Mouse (Mus musculus) CH12.LX (cell line): Measurements from ENCODE around the gene Fez2. TPM values are rescaled to one million over a fixed set of nuclear protein-coding genes. Genes with fewer than 3 reads are reported as not detected.
A peak's percentile ranks its signal among the peaks of the same experiment; 100 is the strongest.

Experiments
- DNase-seq: peaks from one replicate; pipeline ENCODE4 v3.0.0-alpha.2; 2013; ENCODE audit errors: extremely low read depth
- H3K27ac ChIP-seq: 2 replicates; pipeline ENCODE4 v1.5.1; 2012; ENCODE audit warnings: low read depth, mild to moderate bottlenecking, control low read depth, moderate library complexity; ENCODE audit not compliant: insufficient read depth
- H3K27me3 ChIP-seq: replicated peaks from 2 replicates; pipeline ENCODE3; 2012; ENCODE audit warnings: inconsistent platforms
- H3K36me3 ChIP-seq, 2 experiments: replicated peaks in 1 of 2; 2 replicates each; pipeline versions ENCODE3 to v1.6.1; 2012; ENCODE audit warnings: inconsistent platforms in 1 of 2, low read length in 1 of 2, mild to moderate bottlenecking in 1 of 2, mixed read lengths in 1 of 2, moderate library complexity in 1 of 2; ENCODE audit not compliant: control insufficient read depth in 1 of 2, insufficient read depth in 1 of 2
- H3K4me1 ChIP-seq, 2 experiments: 2 replicates each; pipeline ENCODE4 v1.6.1; 2012; ENCODE audit warnings: inconsistent platforms in 1 of 2, moderate library complexity in 1 of 2; ENCODE audit not compliant: insufficient read depth in 2 of 2, control insufficient read depth in 1 of 2
- H3K4me2 ChIP-seq: 2 replicates; pipeline ENCODE4 v1.6.1; 2012; ENCODE audit warnings: low read depth, mild to moderate bottlenecking, control low read depth; ENCODE audit not compliant: poor library complexity, insufficient read depth, severe bottlenecking
- H3K4me3 ChIP-seq, 3 experiments: fragments of 150-350 bp in 1 of 3; sonication (generic) in 1 of 3; replicated peaks in 1 of 3; 2 replicates each; pipeline versions ENCODE3 to v1.5.1; 2011 to 2012; ENCODE audit warnings: low read depth in 2 of 3, low read length in 2 of 3, mild to moderate bottlenecking in 2 of 3, moderate library complexity in 2 of 3, control low read depth in 1 of 3, improper control_type of control experiment in 1 of 3, inconsistent platforms in 1 of 3, mixed read lengths in 1 of 3; ENCODE audit not compliant: poor library complexity in 1 of 3
- H3K79me2 ChIP-seq: replicated peaks from 2 replicates; pipeline ENCODE4 v1.6.1; 2012; ENCODE audit warnings: mild to moderate bottlenecking, moderate library complexity; ENCODE audit not compliant: control insufficient read depth, poor library complexity, insufficient read depth, severe bottlenecking; ENCODE audit errors: extremely low read depth
- H3K9ac ChIP-seq: 2 replicates; pipeline ENCODE4 v1.6.1; 2012; ENCODE audit warnings: low read depth, mild to moderate bottlenecking, control low read depth, moderate library complexity; ENCODE audit not compliant: insufficient read depth
- H3K9me3 ChIP-seq: replicated peaks from 2 replicates; pipeline ENCODE3; 2012; ENCODE audit warnings: low read length, inconsistent platforms, mixed read lengths
- BHLHE40 ChIP-seq: IDR thresholded peaks from 2 replicates; pipeline ENCODE4 v1.6.1; 2011; ENCODE audit warnings: mild to moderate bottlenecking, low read depth, low read length, improper control_type of control experiment
- CTCF ChIP-seq, 2 experiments: IDR thresholded peaks in 1 of 2; conservative IDR thresholded peaks in 1 of 2; 2 replicates each; pipeline ENCODE4 v1.5.1; 2011 to 2012; ENCODE audit warnings: low read depth in 2 of 2, low read length in 2 of 2, improper control_type of control experiment in 1 of 2, inconsistent platforms in 1 of 2, mild to moderate bottlenecking in 1 of 2, moderate library complexity in 1 of 2
- HCFC1 ChIP-seq: IDR thresholded peaks from 2 replicates; pipeline ENCODE4 v1.6.1; 2012; ENCODE audit warnings: low read depth, mild to moderate bottlenecking, inconsistent platforms, low read length, improper control_type of control experiment
- IRF4 ChIP-seq: IDR thresholded peaks from 2 replicates; pipeline ENCODE4 v1.6.1; 2014; ENCODE audit warnings: low read depth, mild to moderate bottlenecking, inconsistent platforms, low read length, improper control_type of control experiment
- MAX ChIP-seq: IDR thresholded peaks from 2 replicates; pipeline ENCODE4 v1.6.1; 2011; ENCODE audit warnings: low read length, improper control_type of control experiment
- MAZ ChIP-seq: IDR thresholded peaks from 2 replicates; pipeline ENCODE4 v1.6.1; 2012; ENCODE audit warnings: low read depth, mild to moderate bottlenecking, inconsistent platforms, low read length, improper control_type of control experiment, moderate library complexity
- MXI1 ChIP-seq: IDR thresholded peaks from 2 replicates; pipeline ENCODE4 v1.6.1; 2011; ENCODE audit warnings: mild to moderate bottlenecking, low read depth, low read length, improper control_type of control experiment
- MYC ChIP-seq: IDR thresholded peaks from 2 replicates; pipeline ENCODE4 v1.6.1; 2011; ENCODE audit warnings: low read depth, mild to moderate bottlenecking, improper control_type of control experiment, low read length
- PAX5 ChIP-seq: IDR thresholded peaks from 2 replicates; pipeline ENCODE4 v1.6.1; 2012; ENCODE audit warnings: low read length, inconsistent platforms, mixed read lengths
- RAD21 ChIP-seq: IDR thresholded peaks from 2 replicates; pipeline ENCODE4 v1.6.1; 2011; ENCODE audit warnings: low read depth, mild to moderate bottlenecking, low read length, improper control_type of control experiment, moderate library complexity
- SMC3 ChIP-seq: IDR thresholded peaks from 2 replicates; pipeline ENCODE4 v1.6.1; 2011; ENCODE audit warnings: low read depth, low read length, improper control_type of control experiment
- USF1 ChIP-seq: IDR thresholded peaks from 2 replicates; pipeline ENCODE4 v1.6.1; 2014; ENCODE audit warnings: low read depth, mild to moderate bottlenecking, inconsistent platforms, low read length, improper control_type of control experiment
- USF2 ChIP-seq: conservative IDR thresholded peaks from 2 replicates; pipeline ENCODE4 v1.6.1; 2011; ENCODE audit warnings: low read depth, low read length, improper control_type of control experiment
- ZKSCAN1 ChIP-seq: IDR thresholded peaks from 2 replicates; pipeline ENCODE4 v1.6.1; 2012; ENCODE audit warnings: low read depth, inconsistent platforms, low read length, improper control_type of control experiment, borderline replicate concordance
- ZMIZ1 ChIP-seq: IDR thresholded peaks from 2 replicates; pipeline ENCODE4 v1.6.1; 2012; ENCODE audit warnings: low read depth, mild to moderate bottlenecking, inconsistent platforms, low read length, improper control_type of control experiment
- ZNF384 ChIP-seq: IDR thresholded peaks from 2 replicates; pipeline ENCODE4 v1.6.1; 2012; ENCODE audit warnings: low read depth, low read length, improper control_type of control experiment, inconsistent platforms
- dilution Hi-C: fragments of 300-500 bp; cut with MboI; formaldehyde crosslinking; loops from 2 replicates; pipeline ENCODE4 v1.14.3; 2020; ENCODE audit warnings: low sequenced_read_pairs; ENCODE audit not compliant: extremely low pct_unique_long_range_greater_than_20kb, extremely low pct_ligation_motif_present
- in situ Hi-C: fragments of 300-500 bp; cut with MboI; formaldehyde crosslinking; loops from 3 replicates; pipeline ENCODE4 v1.14.3; 2019; ENCODE audit warnings: low sequenced_read_pairs, low pct_ligation_motif_present, low pct_unique_long_range_greater_than_20kb, mixed read lengths
- polyA plus RNA-seq: library from polyadenylated mRNA; unstranded; fragments of >175 nt; gene quantifications from 2 replicates; pipeline ENCODE4 v1.2.1, GENCODE M21; 2012; ENCODE audit warnings: low read depth; ENCODE audit not compliant: insufficient read length
- total RNA-seq, 2 experiments: library from RNA; depleted of rRNA; stranded (reverse); fragments of 300-350 nt in 1 of 2; fragments of >200 nt in 1 of 2; gene quantifications; 2 replicates each; pipeline ENCODE4 v1.2.3; 2012 to 2014

The Fez2 gene
- total and polyA plus RNA-seq, 3 experiments = 13.5 to 18.7 (median 14.2) TPM

DNA sequence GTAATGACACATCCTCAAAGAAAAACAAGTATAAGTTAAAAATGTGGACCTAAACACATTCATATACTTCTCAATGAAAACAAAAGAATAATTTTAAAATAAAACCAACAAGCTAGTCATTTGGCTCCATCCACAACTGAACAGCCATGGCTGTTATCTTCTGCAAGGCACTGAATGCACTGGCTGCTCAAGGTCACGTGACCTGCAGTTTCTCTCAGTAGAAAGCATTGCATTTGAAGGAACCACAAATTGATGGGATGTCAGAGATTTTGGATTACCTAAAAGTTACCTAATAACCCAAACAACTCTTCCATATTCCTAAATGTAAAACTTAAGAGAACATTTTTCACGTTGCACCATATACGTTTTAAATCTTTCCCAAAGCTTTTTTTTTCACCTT lies 47.1 kb upstream of the Fez2 start:
- no peaks in the 10 kb centered on the region for H3K36me3 ChIP-seq
- TF ChIP-seq USF2 = peak; percentile 37; the same call in 1 of the 2 replicates
- TF ChIP-seq BHLHE40 = 0 out of 2 replicates have a peak, but pooled peaks have one; percentile 9
- no peak for TF ChIP-seq ZMIZ1
- TF ChIP-seq USF1 = peak; percentile 44
- H3K79me2 ChIP-seq = no peaks in the 10 kb centered on the region
- dilution Hi-C loops = no loop called here
- in situ Hi-C loops = loop anchor here (25.0 kb wide), 1 partner anchor 428 kb away; no protein-coding TSS in a partner anchor
- peaks cover 3% of the 10 kb centered on the region for H3K9me3 ChIP-seq
- no peak overlapping the region for H3K27ac ChIP-seq
- no peak for DNase-seq
- no peak overlapping the region for H3K4me3 ChIP-seq
- H3K27me3 ChIP-seq = no peaks in the 10 kb centered on the region
- H3K4me2 ChIP-seq = no peak overlapping the region
- no peak overlapping the region for H3K9ac ChIP-seq
- H3K4me1 ChIP-seq = no peaks in the 10 kb centered on the region

DNA sequence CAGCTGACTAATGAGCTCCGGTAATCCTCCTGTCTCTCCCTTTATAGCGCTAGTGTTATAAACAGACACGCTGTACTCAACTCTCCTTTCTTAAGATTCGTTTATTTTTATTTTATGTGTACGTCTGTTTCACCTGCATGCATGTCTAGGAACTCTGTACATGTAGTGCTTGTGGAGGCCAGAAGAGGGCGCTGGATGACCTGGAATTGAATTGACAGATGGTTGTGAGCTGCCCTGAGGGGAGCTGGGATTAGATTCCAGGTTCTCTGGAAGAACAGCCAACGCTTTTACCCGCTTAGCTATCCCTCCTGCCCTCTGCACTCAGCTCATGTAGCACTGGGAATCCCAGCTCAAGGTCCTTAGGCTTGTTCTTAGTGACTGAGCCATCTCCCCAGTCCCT lies 42.2 kb upstream of the Fez2 start:
- Histone ChIP-seq H3K4me3 (no peak overlapping the region), H3K27ac (no peak overlapping the region), H3K9me3 (peaks cover 3% of the 10 kb centered on the region), H3K9ac (no peak overlapping the region)
- no peak for DNase-seq
- in situ Hi-C loops = loop anchor here (25.0 kb wide), 1 partner anchor 423 kb away; no protein-coding TSS in a partner anchor
- peak in 1 of 2 experiments; percentile 28; a peak in 2 of 4 replicates for TF ChIP-seq CTCF (conservative IDR thresholded peaks at IDR 0.05 in 1 of 2, IDR thresholded peaks at IDR 0.05 in 1 of 2; ENCODE audit: low read depth in 2 of 2, low read length in 2 of 2)
- no peak for TF ChIP-seq MAX
- TF ChIP-seq SMC3 = no peak; the same call in 1 of the 2 replicates
- no peak for TF ChIP-seq MXI1
- no peak for TF ChIP-seq HCFC1
- no peak for TF ChIP-seq MAZ
- TF ChIP-seq ZMIZ1 = no peak
- peak; percentile 2 for TF ChIP-seq RAD21
- TF ChIP-seq BHLHE40 = no peak
- TF ChIP-seq, all 38 proteins: peak for 2
- H3K36me3 ChIP-seq = no peaks in the 10 kb centered on the region
- peaks cover 0 to 8% of the 10 kb centered on the region in 2 experiments; a peak in 2 of 4 replicates for H3K4me1 ChIP-seq
- dilution Hi-C loops = no loop called here
- H3K79me2 ChIP-seq = no peaks in the 10 kb centered on the region
- no peaks in the 10 kb centered on the region for H3K27me3 ChIP-seq
- no peak overlapping the region for H3K4me2 ChIP-seq

- H3K27me3 ChIP-seq = no peaks in the 10 kb centered on the region
- no peak overlapping the region for H3K27ac ChIP-seq
- no peaks in the 10 kb centered on the region for H3K79me2 ChIP-seq
- dilution Hi-C loops = no loop called here
- no peak for TF ChIP-seq ZKSCAN1
- TF ChIP-seq PAX5 = no peak
- no peak for TF ChIP-seq CTCF (conservative IDR thresholded peaks at IDR 0.05 in 1 of 2, IDR thresholded peaks at IDR 0.05 in 1 of 2; ENCODE audit: low read depth in 2 of 2, low read length in 2 of 2)
- no peak for TF ChIP-seq ZNF384
- no peak for TF ChIP-seq IRF4
- TF ChIP-seq MYC = no peak
- TF ChIP-seq HCFC1 = no peak
- H3K9ac ChIP-seq = no peak overlapping the region
- in situ Hi-C loops = loop anchor here (25.0 kb wide), 1 partner anchor 418 kb away; no protein-coding TSS in a partner anchor
- peaks cover 3% of the 10 kb centered on the region for H3K9me3 ChIP-seq
- no peak overlapping the region for H3K4me3 ChIP-seq
- H3K36me3 ChIP-seq = no peaks in the 10 kb centered on the region
- H3K4me1 ChIP-seq = peaks cover 4 to 14% of the 10 kb centered on the region in 2 experiments; a peak in 3 of 4 replicates
- no peak for DNase-seq
- H3K4me2 ChIP-seq = peak overlapping the region; percentile 75
These were observed 37.6 kb upstream of the Fez2 start for GRCm38 (mm10) chr17:78455556-78455955.
